Mouse (Mus musculus) C2C12 (cell line): ENCODE results near the gene Sp9. TPM values are rescaled to one million over a fixed set of nuclear protein-coding genes. Genes with fewer than 3 reads are reported as not detected.

ENCODE experiments used
- H3K27me3 ChIP-seq: one replicate; pipeline ENCODE4 v1.6.1; 2011; ENCODE audit not compliant: control insufficient read depth, insufficient read depth, insufficient read length
- H3K36me3 ChIP-seq: one replicate; pipeline ENCODE4 v1.6.1; 2011; ENCODE audit not compliant: control insufficient read depth, insufficient read depth
- H3K4me3 ChIP-seq: one replicate; pipeline ENCODE4 v1.5.1; 2011; ENCODE audit warnings: mild to moderate bottlenecking, control low read depth; ENCODE audit not compliant: poor library complexity, insufficient read depth, severe bottlenecking
- H3K79me2 ChIP-seq: one replicate; pipeline ENCODE4 v1.6.1; 2011; ENCODE audit not compliant: control insufficient read depth, insufficient read depth
- H3K79me3 ChIP-seq: one replicate; pipeline ENCODE4 v1.6.1; 2011; ENCODE audit warnings: low read depth, control low read depth
- H3ac ChIP-seq: one replicate; pipeline ENCODE3; 2011; ENCODE audit warnings: low read depth; ENCODE audit not compliant: control insufficient read depth, insufficient read length
- CEBPB ChIP-seq: IDR thresholded peaks from one replicate; pipeline ENCODE4 v1.6.1; 2011; ENCODE audit warnings: low read depth, mild to moderate bottlenecking, control low read depth, moderate library complexity
- CTCF ChIP-seq: IDR thresholded peaks from one replicate; pipeline ENCODE4 v1.5.1; 2011; ENCODE audit not compliant: control insufficient read depth, insufficient read depth, insufficient read length
- FOSL1 ChIP-seq: IDR thresholded peaks from one replicate; pipeline ENCODE4 v1.8.0; 2011; ENCODE audit warnings: mild to moderate bottlenecking, low read length; ENCODE audit not compliant: poor library complexity, insufficient read depth, severe bottlenecking
- MAX ChIP-seq: IDR thresholded peaks from one replicate; pipeline ENCODE4 v1.6.1; 2011; ENCODE audit warnings: mild to moderate bottlenecking, control low read depth
- MYOD1 ChIP-seq: IDR thresholded peaks from one replicate; pipeline ENCODE4 v1.6.1; 2011; ENCODE audit warnings: low read depth; ENCODE audit not compliant: control insufficient read depth, insufficient read length
- MYOG ChIP-seq: IDR thresholded peaks from one replicate; pipeline ENCODE4 v1.6.1; 2011; ENCODE audit not compliant: control insufficient read depth, insufficient read length; ENCODE audit errors: extremely low read depth
- USF1 ChIP-seq: IDR thresholded peaks from one replicate; pipeline ENCODE4 v1.6.1; 2011; ENCODE audit warnings: low read depth, mild to moderate bottlenecking, control low read depth, moderate library complexity
- polyA plus RNA-seq: library from polyadenylated mRNA; unstranded; fragments of >200 nt; fragmentation: generic; extraction: Trizol; gene quantifications from one replicate; pipeline ENCODE4 v1.2.1, GENCODE M21; 2012; ENCODE audit warnings: missing spikeins

The Sp9 gene
- polyA plus RNA-seq, 1 experiment, result 0.02 TPM

GRCm38 (mm10) chr2:73268281-73268680 is 3.4 kb upstream of the Sp9 start:
- Histone ChIP-seq H3ac (no peak overlapping the region), H3K4me3 (no peak overlapping the region), H3K79me2 (no peaks in the 10 kb centered on the region), H3K27me3 (peaks cover 25% of the 10 kb centered on the region), H3K36me3 (no peaks in the 10 kb centered on the region), H3K79me3 (no peaks in the 10 kb centered on the region)
- TF ChIP-seq FOSL1, result no peak
- TF ChIP-seq MYOG, result no peak
- TF ChIP-seq MAX, result no peak
- no peak for TF ChIP-seq MYOD1
- TF ChIP-seq CEBPB, result no peak
- no peak for TF ChIP-seq USF1
- no peak for TF ChIP-seq CTCF

- no peak overlapping the region for H3K4me3 ChIP-seq
- no peak for TF ChIP-seq CEBPB
- no peak for TF ChIP-seq MYOG
- no peak for TF ChIP-seq FOSL1
- no peak for TF ChIP-seq MYOD1
- no peak for TF ChIP-seq MAX
- TF ChIP-seq USF1, result no peak
- TF ChIP-seq CTCF, result no peak
- H3K79me3 ChIP-seq, result no peaks in the 10 kb centered on the region
- H3ac ChIP-seq, result no peak overlapping the region
- H3K79me2 ChIP-seq, result no peaks in the 10 kb centered on the region
- H3K27me3 ChIP-seq, result peaks cover 32% of the 10 kb centered on the region
- no peaks in the 10 kb centered on the region for H3K36me3 ChIP-seq
Observed at GRCm38 (mm10) chr2:73268836-73269395, 2.8 kb upstream of the Sp9 start.

- Histone ChIP-seq H3K27me3 (peaks cover 39% of the 10 kb centered on the region), H3K79me3 (no peaks in the 10 kb centered on the region), H3K36me3 (no peaks in the 10 kb centered on the region), H3K79me2 (no peaks in the 10 kb centered on the region), H3ac (no peak overlapping the region), H3K4me3 (no peak overlapping the region)
- TF ChIP-seq CEBPB, result no peak
- no peak for TF ChIP-seq CTCF
- no peak for TF ChIP-seq MAX
- no peak for TF ChIP-seq MYOD1
- no peak for TF ChIP-seq USF1
Observed at GRCm38 (mm10) chr2:73269666-73270065, 2.1 kb upstream of the Sp9 start.

GRCm38 (mm10) chr2:73270071-73270592 is 1.6 kb upstream of the Sp9 start:
- H3K27me3 ChIP-seq, result peaks cover 41% of the 10 kb centered on the region

GRCm38 (mm10) chr2:73270593-73271458 is 899 bp upstream of the Sp9 start:
- Histone ChIP-seq H3ac (no peak overlapping the region), H3K27me3 (peaks cover 41% of the 10 kb centered on the region), H3K4me3 (no peak overlapping the region), H3K79me2 (no peaks in the 10 kb centered on the region), H3K79me3 (no peaks in the 10 kb centered on the region), H3K36me3 (no peaks in the 10 kb centered on the region)
- TF ChIP-seq USF1, result no peak
- TF ChIP-seq MYOD1, result no peak
- TF ChIP-seq MYOG, result no peak
- no peak for TF ChIP-seq MAX
- TF ChIP-seq FOSL1, result no peak
- TF ChIP-seq CEBPB, result no peak
- no peak for TF ChIP-seq CTCF

More at GRCm38 (mm10) chr2:73270071-73270592, 1.6 kb upstream of the Sp9 start:
- Histone ChIP-seq H3K79me3 (no peaks in the 10 kb centered on the region), H3ac (no peak overlapping the region), H3K36me3 (no peaks in the 10 kb centered on the region), H3K4me3 (no peak overlapping the region), H3K79me2 (no peaks in the 10 kb centered on the region)
- no peak for TF ChIP-seq MAX
- TF ChIP-seq MYOG, result no peak
- TF ChIP-seq MYOD1, result no peak
- TF ChIP-seq FOSL1, result no peak
- no peak for TF ChIP-seq USF1
- no peak for TF ChIP-seq CEBPB
